Mouse (Mus musculus): ENCODE measurements at regions not wholly inside any gene's neighbourhood (a gene's known extent, or its start where the extent isn't known, plus 50 kb on each side); places are given as distances from the start of the nearest gene placed in this dataset.
A peak's percentile ranks its signal among the peaks of the same experiment; 100 is the strongest.

DNA sequence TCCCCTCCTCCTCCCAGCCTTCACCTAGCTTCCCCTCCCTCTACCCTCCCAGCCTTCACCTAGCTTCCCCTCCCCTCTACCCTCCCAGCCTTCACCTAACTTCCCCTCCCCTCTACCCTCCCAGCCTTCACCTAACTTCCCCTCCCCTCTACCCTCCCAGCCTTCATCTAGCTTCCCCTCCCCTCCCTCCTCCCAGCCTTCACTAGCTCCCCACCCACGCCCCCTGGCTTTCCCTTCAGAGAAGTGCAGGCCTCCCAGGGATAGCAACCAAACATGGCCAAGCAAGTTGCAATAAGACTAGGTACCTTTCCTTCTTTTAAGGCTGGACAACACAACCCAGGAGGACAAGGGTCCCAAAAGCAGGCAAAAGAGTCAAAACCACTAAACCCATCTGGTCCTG lies 248.5 kb downstream of the Ankrd16 start:
- DNase-seq (ENCODE audit: low spot score in 2 of 2) = no peak
- intact Hi-C loops (cut with DNase I) = no loop called here

DNA sequence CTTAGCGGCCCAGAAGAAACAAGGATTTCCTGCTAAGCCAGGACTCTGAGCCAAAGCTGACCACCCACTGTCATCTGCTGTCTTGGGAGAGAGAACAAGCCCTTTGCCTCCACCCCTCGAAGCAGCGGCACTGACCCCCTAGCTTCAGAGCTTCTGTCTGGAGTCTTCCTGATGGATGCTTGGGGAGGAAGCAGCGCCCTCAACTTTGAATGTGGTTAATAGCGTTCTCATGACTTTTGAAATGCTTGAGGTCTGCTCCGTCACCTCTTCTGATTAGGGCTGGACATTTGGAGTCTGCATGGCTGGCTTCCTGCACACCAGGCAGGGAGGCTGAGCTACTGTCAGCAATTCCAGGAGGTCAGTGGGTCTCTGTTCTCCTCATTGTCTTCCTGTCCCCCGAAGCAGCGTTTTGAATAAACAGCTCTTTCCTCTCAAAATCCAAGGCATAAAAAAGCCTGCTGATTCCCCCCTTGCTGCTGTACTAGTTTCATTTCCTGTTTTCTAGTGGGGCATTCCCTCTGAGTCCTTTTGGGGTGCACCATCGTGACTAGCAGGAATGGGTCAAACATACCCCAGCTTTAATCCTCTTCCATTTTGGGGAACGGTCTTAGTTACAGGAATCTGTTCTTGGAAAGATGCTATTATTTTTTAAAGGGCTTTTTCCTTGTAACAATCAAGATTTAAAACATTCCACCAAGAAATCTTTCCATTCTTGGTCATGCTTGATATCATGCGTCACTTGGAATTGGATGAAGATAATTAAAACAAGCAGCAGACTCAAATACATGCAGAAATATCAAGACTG lies 256.0 kb downstream of the Ankrd16 start:
- no peak for DNase-seq (ENCODE audit: low spot score in 2 of 2)
- intact Hi-C loops (cut with DNase I) = no loop called here

DNA sequence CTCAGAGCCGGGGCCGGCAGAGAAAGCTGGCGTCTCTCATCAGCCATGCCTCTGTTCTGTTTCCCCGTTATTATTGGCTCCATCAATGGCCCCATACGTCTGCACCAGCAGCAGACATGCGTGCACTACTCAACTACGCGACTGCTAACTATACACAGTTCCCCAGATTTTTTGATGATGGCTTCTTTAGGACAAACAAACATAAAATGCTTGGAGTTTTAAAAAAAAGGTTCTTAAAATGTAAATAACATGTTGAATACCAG lies 256.6 kb downstream of the Ankrd16 start:
- no peak for DNase-seq (ENCODE audit: low spot score in 2 of 2)
- intact Hi-C loops (cut with DNase I) = no loop called here

DNA sequence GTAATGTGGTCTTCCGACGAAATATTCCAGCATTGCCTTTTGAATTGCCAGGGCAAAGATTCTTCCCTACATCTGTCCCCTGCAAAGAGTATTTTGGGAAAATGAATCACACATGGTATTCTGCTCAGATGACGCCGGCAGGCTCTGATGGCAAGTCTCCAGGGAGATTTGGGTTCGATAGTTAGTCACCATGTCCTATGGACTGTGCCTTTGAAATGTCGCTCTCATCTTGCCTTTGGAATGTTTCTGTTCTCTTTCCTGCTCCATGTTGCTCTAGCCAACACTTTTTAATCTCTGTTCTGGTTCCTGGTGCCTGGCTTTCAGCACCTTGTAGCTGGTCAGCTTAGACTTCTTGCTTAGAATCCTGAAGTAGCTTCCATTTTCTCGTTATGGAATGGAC lies 252.3 kb downstream of the Itga8 start:
- intact Hi-C loops (cut with DNase I) = loop anchor here (2.0 kb wide), 1 partner anchor 251 kb away; the partner anchor contains the start of gene Itga8
- DNase-seq (ENCODE audit: low spot score in 2 of 2) = peak; percentile 27 to 77

DNA sequence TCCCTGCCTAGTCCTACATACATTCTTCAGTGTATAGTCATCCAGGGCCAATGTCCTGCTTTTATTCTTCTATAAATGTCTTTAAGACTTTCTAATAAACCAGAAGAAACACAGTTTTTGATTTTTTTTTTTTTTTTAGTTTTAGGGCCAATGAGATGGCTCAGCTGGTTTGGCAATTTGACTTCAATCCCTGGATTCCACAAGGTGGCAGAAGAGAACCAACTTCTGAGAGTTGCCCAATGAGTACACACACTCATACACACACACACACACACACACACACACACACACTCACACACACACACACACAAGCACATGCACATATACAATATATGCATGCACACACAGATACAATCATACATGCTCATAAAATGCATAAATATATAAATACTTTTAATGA lies 251.8 kb downstream of the Itga8 start:
- peak; percentile 21 to 45 for DNase-seq (ENCODE audit: low spot score in 2 of 2)
- intact Hi-C loops (cut with DNase I) = loop anchor here (2.0 to 5.0 kb wide), 2 partner anchors 251 to 337 kb away; partner anchors contain the start of gene Itga8

DNA sequence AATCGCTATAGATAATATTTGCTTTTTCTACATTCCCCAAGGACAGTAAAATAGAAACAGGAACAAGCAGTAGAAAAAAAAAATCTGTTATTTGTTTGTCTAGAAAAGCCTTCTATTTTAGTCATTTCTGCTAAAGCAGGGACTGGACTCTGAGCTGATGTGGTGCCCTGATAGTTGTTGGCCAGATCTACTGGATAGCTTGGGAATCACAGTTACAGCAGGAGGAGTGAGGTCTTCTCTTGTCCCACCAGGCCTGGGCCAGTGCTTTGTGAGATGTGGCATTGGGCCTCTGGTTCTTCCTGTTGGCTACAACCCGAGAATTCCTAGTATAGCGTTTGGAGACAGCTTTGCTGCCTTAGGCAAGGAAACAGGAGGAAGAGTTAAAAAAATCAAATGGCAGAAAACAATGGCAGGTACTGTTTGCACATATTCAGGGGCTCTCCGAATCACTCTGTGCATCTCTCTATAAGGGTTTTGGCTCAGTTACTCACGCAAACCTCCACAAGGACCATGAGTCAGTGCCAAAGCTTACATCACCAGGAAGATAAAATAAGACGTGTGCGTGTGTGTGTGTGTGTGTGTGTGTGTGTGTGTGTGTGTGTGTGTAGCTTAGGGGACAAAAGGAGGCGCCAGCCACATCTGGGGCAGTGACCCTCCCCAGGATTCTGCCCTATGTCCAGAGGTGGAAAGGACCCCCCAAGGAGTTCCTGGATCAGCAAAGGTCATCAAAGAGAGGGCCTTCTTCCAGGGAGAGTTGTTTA lies 248.1 kb downstream of the Itga8 start:
- intact Hi-C loops (cut with DNase I) = loop anchor here (5.0 kb wide), 1 partner anchor 334 kb away; no protein-coding TSS in a partner anchor
- DNase-seq (ENCODE audit: low spot score in 2 of 2) = peak; percentile 12 to 58

DNA sequence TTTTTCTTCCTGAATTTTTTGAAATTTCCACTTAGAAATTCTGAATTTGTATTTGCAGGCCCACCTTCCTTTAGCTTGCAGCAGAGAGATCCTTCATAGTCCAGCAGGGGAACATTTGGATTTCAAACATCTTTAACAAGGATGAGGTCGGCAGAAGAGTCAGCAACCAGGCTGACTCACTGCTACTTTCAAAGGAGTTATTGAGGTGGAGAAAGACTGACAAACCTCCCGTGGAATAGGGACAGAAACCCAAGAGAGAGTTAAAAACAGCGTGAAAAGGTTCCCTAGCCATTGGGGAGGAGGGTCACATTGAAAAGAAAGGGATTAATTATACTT lies 247.6 kb downstream of the Itga8 start:
- intact Hi-C loops (cut with DNase I) = loop anchor here (5.0 kb wide), 1 partner anchor 333 kb away; no protein-coding TSS in a partner anchor
- no peak for DNase-seq (ENCODE audit: low spot score in 2 of 2)

All from left cerebral cortex, postnatal 25 days (tissue).